Mouse (Mus musculus): ENCODE results near the gene A630023A22Rik.

The A630023A22Rik gene

DNA sequence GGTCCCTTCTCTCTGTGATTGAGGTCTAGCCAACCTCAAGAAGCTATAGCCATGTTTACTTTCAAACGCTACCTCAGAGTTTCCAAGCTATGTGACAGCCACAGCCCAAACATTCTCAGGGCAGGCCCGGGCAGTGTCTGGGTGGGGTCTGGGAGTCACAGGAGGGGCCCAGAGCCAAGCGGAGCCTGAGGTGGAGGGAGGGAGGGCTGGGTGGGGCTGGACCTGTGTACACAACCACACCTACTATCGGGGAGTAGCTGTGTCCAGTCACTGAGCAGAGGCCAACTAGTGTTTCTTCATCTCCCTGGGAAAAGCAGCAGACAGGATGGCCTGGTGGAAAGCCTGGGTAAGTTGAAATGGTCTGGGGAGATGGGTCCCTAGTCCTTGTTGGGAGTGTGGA is 16.8 kb downstream of the A630023A22Rik start, which contains the start of gene Anxa8:
Gene Anxa8, plus strand, starts transcription at position 251 of the 400 bp plus-strand sequence.
- DNase-seq, result no peak

DNA sequence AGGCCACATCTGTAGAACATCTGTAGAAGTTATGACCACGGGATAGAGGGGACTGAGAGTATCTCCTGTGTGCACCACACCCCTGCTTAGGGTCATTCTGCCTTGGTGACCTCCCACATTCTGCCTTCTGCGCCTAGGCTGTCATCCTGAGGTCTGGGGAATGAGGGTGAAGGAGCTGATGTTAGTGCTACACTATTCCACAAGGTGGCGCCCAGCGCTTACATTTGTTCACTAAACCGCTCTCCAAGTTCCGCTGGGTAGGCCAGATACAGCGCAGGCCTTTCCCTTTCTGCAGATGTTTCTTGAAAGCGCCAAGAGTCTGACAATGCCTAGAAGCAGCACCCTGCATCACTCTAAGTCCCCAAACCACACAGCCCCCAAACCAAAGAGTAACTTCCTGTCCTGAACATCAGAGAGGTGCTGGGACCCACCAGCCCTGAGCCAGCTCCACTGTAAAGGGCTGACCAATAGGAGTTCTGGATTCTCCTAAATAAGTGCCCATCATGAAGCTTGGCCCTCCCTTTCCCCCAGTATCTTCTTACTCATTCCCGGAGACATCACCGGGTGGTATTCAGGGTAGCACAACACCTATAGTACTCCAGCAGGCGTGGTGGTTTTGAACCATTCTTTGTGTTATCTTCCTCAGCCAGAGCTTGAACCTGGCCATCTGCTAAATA is 22.1 kb downstream of the A630023A22Rik start:
- peak; percentile 48 for DNase-seq

DNA sequence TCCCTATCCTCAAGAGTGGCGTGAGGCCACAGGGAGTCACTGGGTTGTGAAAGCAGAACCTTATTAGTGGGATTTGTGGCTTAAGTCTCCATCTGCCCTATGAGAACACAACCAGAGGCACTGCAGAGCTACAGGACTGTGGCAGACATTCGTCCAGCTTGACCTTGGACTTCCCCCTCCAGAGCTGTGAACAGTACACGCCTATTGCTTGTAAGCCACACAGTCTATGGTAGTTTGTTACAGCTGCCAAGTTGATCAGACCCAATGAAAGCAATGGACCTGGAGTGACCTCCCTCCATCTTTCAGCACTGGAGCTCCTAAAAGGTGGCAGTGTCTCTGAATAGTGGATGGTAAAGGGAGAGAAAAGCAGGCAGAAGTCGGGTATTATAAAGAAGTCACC is 24.3 kb downstream of the A630023A22Rik start:
- no peak for DNase-seq

DNA sequence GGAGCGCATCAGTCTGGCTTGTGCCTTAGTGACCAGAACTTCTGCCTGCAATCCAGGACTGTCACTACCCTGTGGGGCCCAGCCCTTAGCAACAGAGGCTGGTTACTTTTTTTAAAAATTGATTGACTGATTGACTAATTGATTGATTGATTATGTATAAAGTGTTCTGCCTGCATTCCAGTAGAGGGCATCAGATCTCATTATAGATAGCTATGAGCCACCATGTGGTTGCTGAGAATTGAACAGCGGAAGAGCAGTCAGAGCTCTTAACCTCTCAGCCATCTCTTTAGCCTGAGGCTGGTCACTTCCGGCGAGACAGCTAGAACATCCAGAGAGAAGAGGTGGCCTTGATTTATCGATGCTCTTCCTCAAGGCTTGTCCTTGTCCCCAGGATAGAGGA is 25.3 kb downstream of the A630023A22Rik start:
- DNase-seq, result no peak

DNA sequence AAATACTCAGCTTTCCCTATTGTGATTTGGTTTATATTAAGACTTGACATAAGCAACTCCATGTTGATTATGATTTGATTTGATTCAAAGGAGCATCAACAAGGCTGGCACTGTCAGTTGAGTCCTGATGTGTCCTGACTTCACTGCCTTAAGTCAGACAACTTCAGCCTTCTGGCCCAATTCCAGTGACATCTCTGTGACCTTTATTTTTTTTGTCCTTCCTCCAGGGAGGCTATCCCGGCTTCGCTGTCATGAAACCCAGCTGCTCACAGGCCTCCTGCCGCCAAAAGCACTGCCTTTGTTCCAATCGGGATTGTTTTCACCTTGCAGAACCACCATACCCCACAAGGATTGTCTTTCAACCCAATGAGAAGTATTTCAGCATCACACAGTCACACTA is 27.2 kb downstream of the A630023A22Rik start:
- DNase-seq, result no peak

DNA sequence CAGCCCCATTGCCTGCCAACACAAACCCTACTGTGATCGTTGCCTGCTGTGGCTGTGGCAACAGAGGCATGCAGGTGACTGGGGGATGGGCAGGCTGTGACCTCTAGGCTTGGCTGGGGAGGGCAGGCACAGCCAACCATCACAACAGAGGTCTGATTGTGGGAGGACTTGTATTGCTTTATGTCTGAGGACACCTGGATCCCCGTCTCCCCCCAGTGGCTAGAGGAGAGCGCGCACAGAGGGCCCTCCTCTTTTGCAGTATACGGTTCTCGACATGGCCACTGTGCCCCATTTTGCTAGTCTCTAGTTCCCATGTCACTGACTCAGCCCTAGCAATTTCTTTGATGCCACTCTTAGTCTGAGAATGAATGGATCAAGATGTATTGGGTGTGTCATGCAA is 30.9 kb downstream of the A630023A22Rik start:
- no peak for DNase-seq

DNA sequence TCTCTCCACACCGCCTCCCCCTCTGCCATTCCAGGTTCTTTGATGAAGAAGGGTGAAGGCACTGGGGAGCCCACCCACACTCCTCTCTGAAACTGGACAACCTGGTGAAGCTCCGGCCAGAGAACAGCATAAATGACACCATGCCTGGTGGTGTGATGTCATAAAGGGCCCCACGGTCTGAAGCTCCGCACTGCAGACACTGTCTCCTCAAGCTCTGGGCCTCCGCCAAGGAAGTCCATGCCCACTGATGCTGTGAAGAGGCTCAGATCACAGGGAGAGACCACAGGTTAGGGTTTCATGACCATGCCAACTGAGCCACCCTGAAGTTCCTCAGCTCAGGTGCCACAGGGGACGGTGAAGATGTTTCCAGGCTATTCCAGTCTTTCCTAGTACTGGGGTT is 50.0 kb downstream of the A630023A22Rik start, which contains the start of gene Antxrl:
Gene Antxrl, plus strand, starts transcription at position 192 of the 400 bp plus-strand sequence.
- DNase-seq, result no peak

DNA sequence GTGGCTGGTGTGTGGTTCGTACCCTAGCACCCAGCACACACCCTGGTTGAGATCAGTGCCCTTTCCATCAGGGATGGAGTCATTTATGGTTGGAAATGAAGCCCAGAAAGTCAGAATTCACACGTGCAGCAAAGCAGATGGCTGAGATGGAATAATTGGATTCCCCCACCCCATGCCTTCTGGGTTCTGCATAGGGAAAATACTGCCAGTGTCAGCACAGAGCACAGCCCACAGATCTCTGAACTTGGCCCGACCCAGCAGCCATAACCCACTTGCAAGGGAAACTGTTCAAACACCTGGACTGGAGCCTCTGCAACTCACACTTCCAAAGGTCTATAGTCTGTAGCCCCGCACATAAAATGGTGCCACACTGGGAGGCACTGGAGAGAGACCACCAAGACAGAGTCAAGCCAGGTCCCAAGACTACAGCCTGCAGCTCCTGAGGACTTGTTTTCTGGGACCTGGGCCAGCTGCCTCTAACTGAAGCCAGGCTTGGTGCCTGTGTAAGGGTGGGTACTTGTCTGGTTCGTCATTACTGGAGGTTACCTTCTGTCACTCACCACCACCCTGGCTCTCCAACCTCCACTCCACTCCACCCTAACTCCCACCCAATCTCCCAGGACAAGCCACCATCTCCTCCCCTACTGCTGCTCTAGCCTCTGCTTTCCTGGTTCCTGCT is 52.3 kb downstream of the A630023A22Rik start:
- DNase-seq, result no peak

DNA sequence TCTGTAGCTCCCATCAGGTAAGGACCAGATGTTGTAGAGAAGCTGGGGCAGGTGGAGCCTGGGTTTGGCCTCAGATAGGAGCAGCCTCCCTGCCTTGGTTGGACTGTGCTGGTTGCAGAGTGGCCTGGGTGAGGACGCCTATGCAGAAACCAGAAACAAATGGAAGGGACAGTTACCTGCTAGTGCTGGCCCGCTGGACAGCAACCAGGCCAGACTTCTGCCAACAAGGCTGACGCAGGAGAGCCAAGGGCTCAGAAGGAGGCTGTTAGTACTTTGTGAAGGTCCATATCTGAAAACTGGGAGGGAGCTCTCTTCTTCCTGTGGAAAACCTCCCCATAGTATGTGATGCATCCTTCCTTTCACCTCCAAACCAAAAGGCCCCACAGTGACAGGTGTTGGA is 59.2 kb downstream of the A630023A22Rik start:
- no peak for DNase-seq

DNA sequence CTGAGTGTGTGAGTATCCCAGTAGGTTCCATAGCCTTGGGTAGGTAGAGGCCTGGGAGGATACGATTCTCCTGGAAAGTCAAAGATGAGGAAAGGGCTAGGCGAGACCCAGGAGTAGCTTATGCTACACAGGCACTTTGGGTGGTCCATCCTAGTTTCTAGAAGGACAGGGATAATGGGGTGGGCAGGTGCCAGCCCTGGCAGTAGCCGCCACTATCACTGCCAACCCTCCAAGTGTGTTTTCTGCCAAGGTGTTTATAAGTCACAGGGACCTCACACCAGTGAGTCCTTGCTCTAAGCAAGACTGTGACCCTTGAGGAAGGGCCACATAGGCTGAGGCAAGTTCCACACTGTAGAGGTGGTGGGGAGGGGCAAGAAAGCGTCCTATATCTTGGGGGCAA is 61.3 kb downstream of the A630023A22Rik start:
- DNase-seq, result no peak

DNA sequence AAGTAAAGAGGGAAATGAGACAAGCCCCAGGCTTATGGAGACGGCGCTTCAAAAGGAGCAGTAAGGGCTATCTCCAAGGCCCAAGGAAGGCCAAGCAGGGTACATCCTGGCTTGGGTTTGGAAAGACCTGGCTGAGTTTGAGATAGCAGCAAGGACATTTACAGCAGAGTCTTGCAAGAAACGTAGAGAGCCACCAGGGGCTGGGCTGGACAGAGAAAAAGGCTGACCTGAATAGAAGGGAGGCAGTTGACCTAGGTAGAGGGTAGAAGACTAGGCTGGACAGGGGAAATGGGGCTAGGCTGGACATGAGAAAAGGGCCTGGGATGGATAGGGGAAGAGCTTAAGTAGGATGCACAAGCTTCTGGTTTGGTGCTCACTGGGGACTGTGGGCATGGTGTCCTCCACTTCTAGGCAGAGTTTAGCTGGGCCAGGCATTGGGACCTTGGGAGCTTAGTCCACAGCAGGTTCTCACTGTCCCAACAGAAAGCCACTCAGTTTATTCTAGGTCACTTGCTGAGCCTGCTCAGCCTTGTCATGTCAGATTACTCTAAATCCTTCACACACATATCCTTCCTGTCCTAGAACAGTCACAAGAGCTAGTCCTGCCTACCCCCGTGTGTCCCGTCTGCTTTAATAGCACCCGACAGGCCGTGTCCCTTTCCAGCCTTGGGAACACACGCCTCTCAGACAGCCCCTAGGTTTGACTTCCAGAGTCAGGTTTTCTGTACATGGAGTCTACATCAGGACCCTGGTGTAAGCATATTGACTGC is 68.5 kb downstream of the A630023A22Rik start:
- no peak for DNase-seq

DNA sequence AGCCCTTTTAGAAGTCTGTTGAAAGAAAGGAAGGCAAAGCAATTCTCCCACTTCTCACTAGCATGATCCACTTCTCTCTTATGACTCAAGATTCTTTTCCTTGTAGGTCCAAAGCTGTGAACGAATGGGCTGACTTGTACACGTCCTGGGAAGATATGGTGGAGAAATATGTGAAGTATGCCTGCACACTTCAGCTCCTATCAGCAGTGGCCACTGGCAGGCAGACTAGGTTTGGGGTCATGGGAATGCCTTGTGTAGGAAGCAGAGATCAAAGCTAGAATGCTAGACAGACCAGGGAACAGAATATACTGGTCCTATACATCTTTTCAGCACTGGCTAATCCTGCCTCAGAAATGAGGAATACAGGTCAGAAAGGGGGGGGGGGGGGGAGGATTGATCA is 75.8 kb downstream of the A630023A22Rik start:
- no peak for DNase-seq

DNA sequence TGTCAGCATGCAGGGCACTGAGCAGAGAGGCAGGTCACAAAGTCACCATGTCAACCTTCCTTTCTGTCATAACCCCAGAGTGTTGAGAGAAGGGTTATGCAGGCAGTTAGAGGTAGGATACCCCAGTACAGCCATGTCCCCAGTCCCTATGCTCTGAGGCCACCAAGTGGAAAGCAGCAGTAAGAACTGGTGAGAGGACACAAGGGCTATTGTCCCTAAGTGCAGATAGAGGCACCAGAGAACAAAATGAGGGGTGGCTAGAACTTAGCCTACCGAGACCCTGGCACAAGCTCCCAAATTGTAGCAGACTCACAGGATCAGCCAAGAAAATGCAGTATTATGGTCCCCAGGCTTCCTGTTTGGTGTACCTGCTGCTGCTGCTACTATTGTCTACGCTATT is 85.6 kb downstream of the A630023A22Rik start:
- DNase-seq, result no peak

DNA sequence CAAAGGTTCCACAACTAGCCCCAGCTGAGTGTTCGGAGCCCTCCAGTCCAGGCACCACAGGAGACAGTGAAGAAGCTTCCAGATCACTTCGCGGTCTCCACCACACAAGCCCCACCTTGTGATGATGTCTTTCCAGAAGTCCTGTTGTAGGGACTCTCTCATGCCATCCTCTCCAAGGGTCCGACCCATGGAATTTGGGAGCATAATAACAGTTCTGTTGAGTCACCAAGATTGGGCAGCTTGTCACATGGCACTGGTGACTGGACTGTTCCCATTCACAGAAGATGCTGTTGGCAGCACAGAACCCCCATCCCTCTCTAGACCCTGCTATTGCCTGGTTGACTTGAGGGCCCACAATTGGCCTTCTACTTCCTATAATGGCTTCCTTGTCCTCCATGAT is 86.2 kb downstream of the A630023A22Rik start, which contains the start of gene Gm5460:
Gene Gm5460, plus strand, starts transcription at position 378 of the 400 bp plus-strand sequence.
- no peak for DNase-seq

DNA sequence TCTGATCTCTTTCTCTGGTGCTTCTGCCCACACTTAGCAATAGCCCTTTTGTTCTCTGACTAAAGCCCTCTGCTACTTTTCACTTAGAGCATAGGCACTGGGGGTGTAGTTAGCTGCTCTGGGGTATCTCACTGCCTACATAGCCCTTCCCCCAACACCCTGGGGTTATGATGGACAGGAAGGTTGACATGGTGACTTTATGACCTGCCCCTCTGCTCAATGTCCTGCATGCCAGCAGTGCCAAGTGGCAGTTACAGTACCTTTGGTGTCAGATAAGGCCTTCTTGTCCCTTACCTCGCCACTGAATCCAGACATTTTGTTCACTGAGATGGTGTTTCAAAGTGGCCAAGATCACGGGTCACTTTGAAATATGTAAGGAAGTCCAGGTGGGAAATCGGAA is 87.5 kb downstream of the A630023A22Rik start, which contains the start of gene Gm30083:
Gene Gm30083, minus strand, starts transcription at position 120 of the 400 bp plus-strand sequence.
- DNase-seq, result no peak

DNA sequence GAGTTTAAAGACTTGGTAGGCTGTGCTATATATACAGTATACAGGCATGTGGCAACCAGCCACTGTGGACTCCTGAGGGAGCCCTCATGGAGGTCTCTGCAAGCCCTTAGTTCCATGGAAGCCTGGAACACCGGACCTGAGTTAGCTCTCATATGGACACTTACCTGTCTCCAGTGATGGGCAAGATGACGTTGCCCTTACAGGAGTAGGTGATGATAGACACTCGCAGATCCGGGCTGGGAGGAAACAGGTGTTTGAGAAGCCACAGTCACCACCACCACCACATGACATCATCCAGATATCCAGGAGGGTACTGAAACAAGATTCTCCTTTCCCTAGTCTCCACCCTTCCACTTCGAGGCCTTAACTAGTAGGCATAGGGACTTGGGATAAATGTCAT is 100.2 kb downstream of the A630023A22Rik start:
- no peak for DNase-seq

DNA sequence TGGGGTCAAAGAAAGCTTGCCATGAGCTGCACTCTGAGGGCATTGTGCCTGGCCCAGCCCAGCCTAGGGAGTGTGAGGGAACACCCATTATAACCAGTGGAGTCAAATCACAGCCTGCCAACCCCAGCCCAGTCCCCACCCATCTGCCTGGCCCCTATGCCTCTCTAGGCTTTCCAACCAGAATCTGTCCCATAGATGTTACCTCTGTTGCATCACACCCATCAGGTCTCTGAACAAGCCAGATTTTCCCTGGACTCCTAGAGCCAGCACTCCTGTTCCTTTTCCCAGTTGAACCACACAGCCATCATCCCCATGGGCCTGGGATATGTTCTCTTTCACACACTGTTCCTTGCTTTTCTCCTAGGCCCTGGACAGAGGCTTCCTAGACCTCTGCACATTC is 101.1 kb downstream of the A630023A22Rik start:
- no peak for DNase-seq

Measured in right cerebral cortex, postnatal 25 days (tissue).